Mouse (Mus musculus) ES-E14 (cell line): Measurements from ENCODE around the gene Rpp21. TPM values are rescaled to one million over a fixed set of nuclear protein-coding genes. Genes with fewer than 3 reads are reported as not detected.
A peak's percentile ranks its signal among the peaks of the same experiment; 100 is the strongest.
"Not testable (repeated sequence)": the region's sequence is repeated elsewhere in the genome, so short reads cannot be mapped to it uniquely, and the experiment has no call there.

Experiments used
- DNase-seq: peaks from one replicate; pipeline ENCODE4 v3.0.0-alpha.2; 2013; ENCODE audit warnings: low read depth, low spot score
- H3K27ac ChIP-seq: 2 replicates; pipeline ENCODE4 v1.5.1; 2012; ENCODE audit warnings: low read depth, mild to moderate bottlenecking, low read length, moderate library complexity, mixed read lengths; ENCODE audit not compliant: poor library complexity, insufficient read depth, severe bottlenecking
- H3K36me3 ChIP-seq: 2 replicates; pipeline ENCODE4 v1.6.1; 2012; ENCODE audit warnings: mild to moderate bottlenecking, low read length, moderate library complexity, mixed read lengths; ENCODE audit not compliant: control insufficient read depth, poor library complexity, insufficient read depth, severe bottlenecking
- H3K4me1 ChIP-seq, 2 experiments: fragments of 150-350 bp in 1 of 2; sonication (generic) in 1 of 2; 2 replicates each; pipeline ENCODE4 v1.6.1; 2012; ENCODE audit warnings: low read length in 2 of 2, mild to moderate bottlenecking in 1 of 2, mixed read lengths in 1 of 2; ENCODE audit not compliant: control insufficient read depth in 2 of 2, insufficient read depth in 2 of 2, poor library complexity in 1 of 2
- H3K4me3 ChIP-seq, 2 experiments: fragments of 150-350 bp in 1 of 2; sonication (generic) in 1 of 2; 2 replicates each; pipeline ENCODE4 v1.5.1; 2012; ENCODE audit warnings: low read length in 2 of 2, low read depth in 1 of 2, mild to moderate bottlenecking in 1 of 2, mixed read lengths in 1 of 2; ENCODE audit not compliant: insufficient read depth in 1 of 2, poor library complexity in 1 of 2, severe bottlenecking in 1 of 2
- H3K9ac ChIP-seq: 2 replicates; pipeline ENCODE4 v1.6.1; 2012; ENCODE audit warnings: low read depth, mild to moderate bottlenecking, low read length, mixed read lengths; ENCODE audit not compliant: poor library complexity, insufficient read depth, severe bottlenecking
- H3K9me3 ChIP-seq: fragments of 150-350 bp; sonication (generic); 2 replicates; pipeline ENCODE4 v1.6.1; 2012; ENCODE audit warnings: low read depth, mild to moderate bottlenecking, low read length; ENCODE audit not compliant: control insufficient read depth, insufficient read depth
- CHD2 ChIP-seq: IDR thresholded peaks from 2 replicates; pipeline ENCODE4 v1.6.1; 2014; ENCODE audit warnings: mild to moderate bottlenecking, low read depth, low read length, inconsistent platforms
- HCFC1 ChIP-seq: IDR thresholded peaks from 2 replicates; pipeline ENCODE4 v1.6.1; 2012; ENCODE audit warnings: low read length, inconsistent platforms, borderline replicate concordance; ENCODE audit not compliant: insufficient read depth
- MAFK ChIP-seq: IDR thresholded peaks from 2 replicates; pipeline ENCODE4 v1.6.1; 2014; ENCODE audit warnings: mild to moderate bottlenecking, low read depth, low read length, inconsistent platforms; ENCODE audit not compliant: insufficient read depth
- ZC3H11A ChIP-seq: IDR thresholded peaks from 2 replicates; pipeline ENCODE4 v1.6.1; 2012; ENCODE audit warnings: low read depth, mild to moderate bottlenecking, inconsistent platforms, low read length, borderline replicate concordance
- ZNF384 ChIP-seq: IDR thresholded peaks from 2 replicates; pipeline ENCODE4 v1.6.1; 2012; ENCODE audit warnings: low read depth, low read length, inconsistent platforms
- in situ Hi-C, 2 experiments: fragments of 600-800 bp; cut with MboI; formaldehyde crosslinking; loops; one replicate each; pipeline ENCODE4 v1.15.1; 2025; ENCODE audit warnings: low sequenced_read_pairs in 2 of 2, inconsistent platforms in 1 of 2; ENCODE audit not compliant: unreplicated experiment in 2 of 2
- total RNA-seq: library from RNA; depleted of rRNA; stranded (reverse); fragments of 300-350 nt; gene quantifications from 2 replicates; pipeline ENCODE4 v1.2.3, GENCODE M21; 2012

The Rpp21 gene
- total RNA-seq, 1 experiment: 45.2 TPM

- no peak overlapping the region for H3K27ac ChIP-seq
- no peaks in the 10 kb centered on the region for H3K36me3 ChIP-seq
- H3K9me3 ChIP-seq: 0 out of 2 replicates have a peak, but pooled peaks cover 2% of the 10 kb centered on the region
- no peak for TF ChIP-seq ZC3H11A
- no peak for TF ChIP-seq ZNF384
- TF ChIP-seq CHD2: no peak
- TF ChIP-seq HCFC1: no peak
- no peak overlapping the region for H3K9ac ChIP-seq
- H3K4me1 ChIP-seq: peaks cover 0 to 6% of the 10 kb centered on the region in 2 experiments; a peak in 1 of 4 replicates
- H3K4me3 ChIP-seq: no peak overlapping the region
- in situ Hi-C loops: no loop called here
- no peak for DNase-seq
Measured at GRCm38 (mm10) chr17:36240637-36241213, 17.1 kb downstream of the Rpp21 start.

- DNase-seq: no peak
- peak overlapping the region; percentile 67 for H3K9ac ChIP-seq
- no peak for TF ChIP-seq ZNF384
- no peak for TF ChIP-seq ZC3H11A
- TF ChIP-seq CHD2: no peak
- TF ChIP-seq MAFK: no peak
- no peak for TF ChIP-seq HCFC1
- H3K36me3 ChIP-seq: no peaks in the 10 kb centered on the region
- in situ Hi-C loops: no loop called here
- peak overlapping the region; percentile 54 to 68 for H3K4me3 ChIP-seq
- H3K4me1 ChIP-seq: peaks cover 0 to 6% of the 10 kb centered on the region in 2 experiments; a peak in 1 of 4 replicates
- no peak overlapping the region for H3K27ac ChIP-seq
- H3K9me3 ChIP-seq: no peaks in the 10 kb centered on the region
Measured at GRCm38 (mm10) chr17:36237321-36237921, 20.4 kb downstream of the Rpp21 start.

GRCm38 (mm10) chr17:36235300-36235699, 22.6 kb downstream of the Rpp21 start:
- H3K36me3 ChIP-seq, H3K9me3 ChIP-seq, H3K27ac ChIP-seq, in situ Hi-C loops, DNase-seq, H3K9ac ChIP-seq, H3K4me1 ChIP-seq, H3K4me3 ChIP-seq: not testable (repeated sequence)

- no peaks in the 10 kb centered on the region for H3K4me1 ChIP-seq
- H3K27ac ChIP-seq: no peak overlapping the region
- no peak overlapping the region for H3K9ac ChIP-seq
- no peaks in the 10 kb centered on the region for H3K36me3 ChIP-seq
- no peak overlapping the region for H3K4me3 ChIP-seq
- in situ Hi-C loops: no loop called here
- TF ChIP-seq ZNF384 (no peak), MAFK (no peak), ZC3H11A (no peak), CHD2 (no peak), HCFC1 (no peak)
- no peaks in the 10 kb centered on the region for H3K9me3 ChIP-seq
- no peak for DNase-seq
Measured at GRCm38 (mm10) chr17:36233572-36233971, 24.3 kb downstream of the Rpp21 start.

GRCm38 (mm10) chr17:36231318-36231717, 26.6 kb downstream of the Rpp21 start:
- Histone ChIP-seq H3K36me3 (no peaks in the 10 kb centered on the region), H3K27ac (no peak overlapping the region), H3K9ac (no peak overlapping the region), H3K4me3 (no peak overlapping the region), H3K4me1 (no peaks in the 10 kb centered on the region), H3K9me3 (no peaks in the 10 kb centered on the region)
- DNase-seq: peak; percentile 100
- in situ Hi-C loops: no loop called here
- no peak for TF ChIP-seq ZC3H11A
- TF ChIP-seq MAFK: peak; percentile 36; the same call in 1 of the 2 replicates
